Mouse (Mus musculus): ENCODE data around the gene Arfgap2. TPM values are rescaled to one million over a fixed set of nuclear protein-coding genes. Genes with fewer than 3 reads are reported as not detected.

Arfgap2 gene
- total RNA-seq, 4 experiments from 2014 or later, result 74.4 to 80.8 (median 79.3) TPM

DNA sequence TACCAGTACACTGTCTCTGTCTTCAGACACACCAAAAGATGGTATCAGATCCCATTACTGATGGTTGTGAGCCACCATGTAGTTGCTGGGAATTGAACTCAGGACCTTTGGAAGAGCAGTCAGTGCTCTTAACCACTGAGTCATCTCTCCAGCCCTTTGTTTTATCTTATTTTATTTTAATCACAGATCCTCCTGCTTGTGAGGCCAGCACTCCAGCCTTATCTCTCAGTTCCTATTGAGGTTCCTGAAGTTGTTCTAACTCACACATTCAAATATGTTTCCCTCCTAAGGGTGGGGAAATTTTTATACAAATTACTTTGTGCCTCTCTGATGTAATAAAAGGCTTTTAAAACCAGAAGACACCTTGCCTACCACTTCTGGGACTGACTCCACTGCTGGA, 41.8 kb downstream of the Arfgap2 start:
- no peak for DNase-seq (ENCODE audit: low spot score in 2 of 2)

DNA sequence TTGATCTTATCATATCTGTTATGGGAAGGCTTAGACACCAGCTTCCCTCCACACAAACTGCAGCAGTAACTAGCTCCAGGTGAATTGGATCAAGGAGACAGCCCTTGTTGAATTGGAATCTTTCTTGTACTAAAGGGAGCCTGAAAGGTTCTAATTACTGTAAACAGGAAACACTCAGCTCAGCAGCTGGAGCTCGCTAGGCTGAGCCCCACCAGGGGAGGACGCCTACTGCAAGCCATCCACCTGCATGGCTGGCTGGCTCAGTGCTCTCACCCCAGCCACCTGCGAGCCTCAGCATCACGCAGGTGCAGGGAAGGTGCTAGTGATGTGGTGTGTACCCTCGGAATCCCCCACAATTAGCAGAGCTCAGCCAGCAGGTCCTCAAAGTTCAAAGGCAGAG, 43.9 kb downstream of the Arfgap2 start:
- DNase-seq (ENCODE audit: low spot score in 2 of 2), result no peak

DNA sequence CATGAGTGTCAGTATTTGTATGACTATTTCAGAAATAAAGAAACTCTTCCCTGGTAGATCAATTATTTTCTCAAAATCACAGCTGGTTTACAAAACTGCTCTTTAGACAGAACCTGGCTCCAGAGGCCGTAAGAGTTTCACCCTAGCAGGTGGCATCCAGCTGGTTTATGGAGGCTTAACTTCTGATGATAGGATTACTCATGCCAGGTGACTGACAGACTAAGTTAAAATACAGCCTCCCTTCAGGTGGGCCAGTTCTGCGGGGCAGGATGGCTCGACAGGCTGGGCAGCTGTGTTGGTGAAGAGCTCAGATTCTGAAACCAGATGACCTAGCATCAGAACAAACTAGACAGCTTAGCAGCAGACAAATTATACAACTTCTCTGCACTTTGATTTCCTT, 44.8 kb downstream of the Arfgap2 start:
- no peak for DNase-seq (ENCODE audit: low spot score in 2 of 2)

DNA sequence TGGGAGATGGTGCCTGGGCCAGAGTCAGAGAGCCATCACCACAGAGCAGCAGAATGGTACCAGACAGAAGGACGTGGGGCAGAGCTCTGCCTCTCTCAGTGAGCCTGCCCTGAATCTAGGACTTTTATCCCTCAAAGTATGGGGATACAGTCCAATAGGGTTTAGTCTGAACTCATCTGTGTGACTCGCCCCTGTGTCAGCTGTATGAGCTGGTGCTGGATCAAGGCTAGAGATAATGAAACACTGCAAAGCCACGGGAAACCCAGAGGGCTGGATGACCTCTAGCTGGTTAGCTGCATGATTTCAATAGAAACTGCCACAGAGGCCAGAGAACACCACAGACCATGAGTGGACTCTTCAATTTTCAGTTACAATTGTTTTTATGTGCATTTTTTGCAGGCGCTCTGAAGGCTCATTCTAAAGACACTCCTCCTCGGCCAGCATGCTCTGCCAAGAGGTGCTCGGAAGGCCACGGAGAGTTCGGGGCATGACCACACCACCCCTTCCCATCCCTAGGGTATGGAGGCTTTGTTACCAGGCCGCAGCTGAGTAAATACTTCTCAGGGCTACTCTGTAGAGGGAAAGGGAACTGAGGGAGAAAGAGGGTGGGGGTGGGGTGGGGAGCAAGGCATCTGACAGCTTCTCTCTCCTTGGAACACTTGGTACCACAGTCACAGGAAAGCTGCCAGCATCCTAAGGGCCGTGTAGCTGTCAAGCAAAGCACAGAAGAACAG, 48.0 kb downstream of the Arfgap2 start:
- no peak for DNase-seq (ENCODE audit: low spot score in 2 of 2)

DNA sequence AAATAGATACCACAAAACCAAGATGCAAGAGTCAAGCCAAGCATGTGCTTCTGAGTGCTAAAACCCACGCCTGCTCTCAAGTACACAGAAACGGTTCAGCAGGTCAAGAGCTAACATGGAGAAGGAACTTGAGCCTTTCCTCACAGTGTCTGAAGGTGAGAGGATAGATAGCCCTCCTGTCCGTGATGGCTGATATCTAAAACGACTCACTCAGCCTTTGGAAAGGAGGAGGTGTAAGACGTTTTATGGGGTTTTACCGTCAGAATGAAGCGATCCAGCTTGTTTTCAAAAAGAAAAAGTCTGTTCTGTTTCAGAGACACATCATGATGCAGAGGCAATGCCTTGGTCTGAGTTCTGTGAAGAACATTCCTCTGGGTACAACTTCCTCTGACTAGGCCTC, 49.4 kb downstream of the Arfgap2 start:
- no peak for DNase-seq (ENCODE audit: low spot score in 2 of 2)

DNA sequence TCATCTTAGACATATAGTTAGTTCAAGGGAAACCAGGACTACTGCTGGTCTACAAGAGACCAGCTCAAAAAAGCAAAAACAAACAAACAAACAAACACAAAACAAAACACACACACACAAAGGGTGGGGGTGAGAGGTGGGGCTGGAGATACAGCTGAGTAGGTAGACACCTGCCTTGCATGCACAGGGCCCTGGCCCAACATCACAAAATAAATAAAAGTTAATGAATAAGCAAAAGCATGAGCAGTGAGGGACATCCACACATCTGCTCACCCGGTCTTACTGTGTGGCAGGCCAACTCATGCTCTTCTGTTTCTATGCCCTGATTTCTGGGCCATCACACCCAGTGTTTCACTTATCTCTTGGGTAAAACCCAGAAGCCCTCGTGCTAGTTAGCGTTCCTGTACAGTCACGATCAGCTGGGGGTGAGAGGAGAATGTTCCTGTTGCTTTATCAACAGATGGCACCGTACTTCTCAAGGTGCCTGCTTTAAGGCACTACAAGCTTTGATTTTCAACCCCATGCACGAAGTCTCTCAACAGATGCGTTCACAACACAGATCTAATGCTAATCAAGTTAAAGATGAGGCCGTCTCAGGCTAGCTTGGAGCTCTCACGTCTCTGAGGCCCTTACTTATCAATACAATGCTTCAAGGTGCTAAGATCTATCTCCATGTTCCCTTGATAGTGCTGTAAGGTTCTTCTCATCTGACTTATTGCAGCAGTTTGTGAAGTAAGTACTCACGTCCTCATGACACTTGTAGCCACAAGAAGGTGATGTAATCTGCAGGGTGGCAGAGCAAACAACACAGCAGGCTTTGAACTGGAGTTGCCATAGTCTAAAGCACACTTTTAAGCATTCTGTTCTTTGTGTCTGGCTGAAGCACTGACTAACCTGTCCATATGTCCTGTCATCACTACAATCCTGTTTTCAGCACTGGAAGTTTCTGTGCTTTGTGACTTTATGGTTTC, 56.1 kb downstream of the Arfgap2 start:
- no peak for DNase-seq (ENCODE audit: low spot score in 2 of 2)

DNA sequence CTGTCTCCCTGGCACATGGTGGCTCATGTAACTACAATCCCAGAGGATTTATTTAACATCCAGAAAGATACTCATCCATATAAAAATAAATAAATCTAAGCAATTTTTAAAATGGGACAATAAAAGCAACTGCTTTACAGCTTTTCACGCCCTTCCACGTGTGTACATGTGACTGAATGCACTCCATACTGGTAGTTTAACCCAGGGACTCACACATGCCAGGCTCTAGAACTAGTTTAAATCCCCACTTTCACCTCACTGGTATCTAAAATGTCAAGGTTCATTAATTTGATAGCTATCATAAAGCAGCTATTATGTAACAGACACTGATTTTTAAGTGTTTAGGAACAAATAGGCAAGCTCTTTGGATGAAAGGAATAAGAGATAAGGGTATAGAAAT, 57.1 kb downstream of the Arfgap2 start:
- DNase-seq (ENCODE audit: low spot score in 2 of 2), result no peak

DNA sequence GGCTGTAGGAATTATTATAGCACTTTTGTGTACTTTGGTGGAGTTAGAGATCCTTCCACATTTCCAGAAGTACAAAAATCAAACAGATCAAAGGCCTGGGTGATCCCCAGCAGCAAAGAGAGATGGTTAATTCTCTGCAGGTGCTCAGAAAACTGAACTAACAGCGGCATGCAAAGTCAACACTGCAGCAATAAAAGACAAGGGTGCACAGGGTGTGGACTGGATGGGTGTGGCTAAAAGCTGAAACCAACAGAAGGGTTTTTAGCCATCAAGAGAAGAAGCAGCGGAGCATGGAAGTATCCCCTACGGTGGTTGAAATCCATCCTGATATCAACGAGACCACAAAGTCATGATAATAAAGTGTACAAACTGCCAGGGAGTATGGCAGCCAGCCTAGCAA, 57.7 kb downstream of the Arfgap2 start:
- no peak for DNase-seq (ENCODE audit: low spot score in 2 of 2)

DNA sequence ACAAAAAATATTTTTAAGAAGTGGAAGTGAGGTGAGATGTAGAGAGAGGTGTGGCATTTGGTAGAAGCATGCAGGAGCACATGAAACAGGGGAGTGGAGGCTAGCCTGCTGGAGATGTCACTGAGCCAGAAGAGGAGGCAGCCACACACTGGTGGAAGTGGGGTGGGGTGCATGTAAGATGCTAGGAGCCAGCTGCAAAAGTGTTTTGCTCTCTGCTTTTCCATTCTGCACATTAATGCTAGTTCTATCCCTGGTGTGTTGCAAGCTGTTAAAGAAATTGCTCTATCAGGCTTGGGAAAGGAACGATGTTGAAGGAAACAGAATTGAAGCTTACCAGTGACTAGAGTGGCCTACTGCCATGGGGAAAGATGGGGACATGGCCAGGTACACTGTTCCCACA, 59.6 kb downstream of the Arfgap2 start:
- no peak for DNase-seq (ENCODE audit: low spot score in 2 of 2)

DNA sequence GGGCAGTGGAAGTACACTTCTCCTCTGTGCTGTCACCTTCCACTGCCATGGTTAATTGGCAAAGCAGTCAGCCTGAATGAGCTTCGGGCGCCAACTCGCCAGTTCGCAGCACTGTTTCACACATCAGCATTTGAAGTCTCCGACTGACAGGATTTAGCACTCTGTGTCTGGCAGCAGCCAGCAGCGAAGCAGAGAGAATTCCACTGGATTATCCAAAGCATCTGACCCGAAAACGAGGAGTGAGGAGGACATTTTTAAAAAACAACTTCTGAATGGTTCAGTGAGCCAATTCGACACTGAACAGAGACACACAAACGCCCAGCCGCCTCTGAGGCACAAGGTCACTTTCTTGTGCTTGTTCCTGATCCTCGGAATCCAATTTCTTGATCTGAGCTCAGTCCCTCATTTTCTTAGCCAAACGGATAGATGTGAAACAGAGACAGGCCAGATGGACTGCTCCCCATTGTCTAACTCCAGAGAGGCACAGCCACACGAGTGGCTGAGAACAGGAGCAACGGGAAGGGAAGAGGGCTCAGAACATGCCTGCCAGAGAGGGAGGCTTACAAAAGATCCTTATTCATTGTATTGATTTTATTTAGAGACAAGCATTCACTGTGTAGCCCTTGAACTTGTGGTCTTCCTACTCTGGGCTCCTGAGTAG, 60.1 kb downstream of the Arfgap2 start:
- peak in 1 of 2 experiments; percentile 31 for DNase-seq (ENCODE audit: low spot score in 2 of 2)

Other genes starting within 250 kb of the Arfgap2 start
- under 1 TPM; 0.57 to 0.81 (median 0.70) TPM for gene Rapsn, start 229.4 kb upstream of the Arfgap2 start, total RNA-seq (2022)
- gene Psmc3, start 211.0 kb upstream of the Arfgap2 start, total RNA-seq (2022), result 100 to 1,000 TPM; 188 to 218 (median 202) TPM
- 10 to 100 TPM; 33.5 to 35.5 (median 34.7) TPM for gene Slc39a13, start 194.6 kb upstream of the Arfgap2 start, total RNA-seq (2022)
- gene Spi1, start 182.6 kb upstream of the Arfgap2 start, total RNA-seq (2022), result 1 to 10 TPM; 3.9 to 8.9 (median 6.5) TPM
- gene Mybpc3, start 146.8 kb upstream of the Arfgap2 start, total RNA-seq (2022), result under 1 TPM; 0.33 to 0.91 (median 0.69) TPM
- 100 to 1,000 TPM; 200 to 219 (median 206) TPM for gene Madd, start 81.1 kb upstream of the Arfgap2 start, total RNA-seq (2022)
- 1 to 10 TPM; 3.3 to 4.3 (median 3.4) TPM for gene Nr1h3, start 62.1 kb upstream of the Arfgap2 start, total RNA-seq (2022)
- 10 to 100 TPM; 47.5 to 53.2 (median 50.1) TPM for gene Acp2, start 62.1 kb upstream of the Arfgap2 start, total RNA-seq (2022)
- 10 to 100 TPM; 12.7 to 15.5 (median 13.2) TPM for gene Ddb2, start 28.0 kb upstream of the Arfgap2 start, total RNA-seq (2022)
- 10 to 100 TPM; 40.3 to 47.5 (median 45.7) TPM for gene Pacsin3, start 9.0 kb upstream of the Arfgap2 start, total RNA-seq (2022)
- gene 1110051M20Rik, start 179.7 kb downstream of the Arfgap2 start, total RNA-seq (2022), result 100 to 1,000 TPM in 3 of 4 experiments, 10 to 100 TPM in 1; 99.4 to 118 (median 105) TPM
- 10 to 100 TPM; 25.2 to 34.7 (median 28.3) TPM for gene Lrp4, start 192.5 kb downstream of the Arfgap2 start, total RNA-seq (2022)